Mouse (Mus musculus): ENCODE results near the gene Dis3l. TPM values are rescaled to one million over a fixed set of nuclear protein-coding genes. Genes with fewer than 3 reads are reported as not detected.
A peak's percentile ranks its signal among the peaks of the same experiment; 100 is the strongest.
"Not testable (repeated sequence)": the region's sequence is repeated elsewhere in the genome, so short reads cannot be mapped to it uniquely, and the experiment has no call there.

Gene Dis3l
- polyA plus RNA-seq, 1 experiment from 2014 or later = 17.6 TPM

- H3K4me2 ChIP-seq (ENCODE audit: low read depth, low read length) = peak overlapping the region; percentile 59
- H3K27me3 ChIP-seq (ENCODE audit: control insufficient read depth, insufficient read depth, low read length) = no peaks in the 10 kb centered on the region
- no peak for ATAC-seq (ENCODE audit: insufficient read depth, low FRiP score)
- H3K9ac ChIP-seq (ENCODE audit: low read length) = peak overlapping the region; percentile 100
- H3K4me1 ChIP-seq (ENCODE audit: control insufficient read depth, insufficient read depth, low read length) = peaks cover 8% of the 10 kb centered on the region
- no peaks in the 10 kb centered on the region for H3K9me3 ChIP-seq (replicated peaks; ENCODE audit: control insufficient read depth, low read length)
- no peak overlapping the region for H3K27ac ChIP-seq (ENCODE audit: low read length)
- H3K4me3 ChIP-seq (replicated peaks; ENCODE audit: low read length) = peak overlapping the region; percentile 77
- 54% methylated on average over 8 of the region's 8 CpGs for WGBS
- H3K36me3 ChIP-seq (ENCODE audit: control insufficient read depth, insufficient read depth, low read length) = no peaks in the 10 kb centered on the region
These were observed 1.7 kb downstream of the Dis3l start for GRCm38 (mm10) chr9:64339361-64339760.

- Histone ChIP-seq H3K27ac (ENCODE audit: low read length) (no peak overlapping the region), H3K27me3 (ENCODE audit: control insufficient read depth, insufficient read depth, low read length) (no peaks in the 10 kb centered on the region), H3K4me3 (replicated peaks; ENCODE audit: low read length) (no peak overlapping the region), H3K4me2 (ENCODE audit: low read depth, low read length) (no peak overlapping the region), H3K9me3 (replicated peaks; ENCODE audit: control insufficient read depth, low read length) (no peaks in the 10 kb centered on the region), H3K4me1 (ENCODE audit: control insufficient read depth, insufficient read depth, low read length) (peaks cover 8% of the 10 kb centered on the region), H3K9ac (ENCODE audit: low read length) (no peak overlapping the region), H3K36me3 (ENCODE audit: control insufficient read depth, insufficient read depth, low read length) (no peaks in the 10 kb centered on the region)
- ATAC-seq (ENCODE audit: insufficient read depth, low FRiP score) = no peak
- WGBS = 88% methylated on average over 6 of the region's 6 CpGs
These were observed 5.3 kb downstream of the Dis3l start for GRCm38 (mm10) chr9:64335825-64336224.

- Histone ChIP-seq H3K4me1 (ENCODE audit: control insufficient read depth, insufficient read depth, low read length) (no peaks in the 10 kb centered on the region), H3K9ac (ENCODE audit: low read length) (no peak overlapping the region), H3K36me3 (ENCODE audit: control insufficient read depth, insufficient read depth, low read length) (no peaks in the 10 kb centered on the region; the same call in none of the 2 replicates), H3K9me3 (replicated peaks; ENCODE audit: control insufficient read depth, low read length) (no peaks in the 10 kb centered on the region), H3K4me2 (ENCODE audit: low read depth, low read length) (no peak overlapping the region), H3K4me3 (replicated peaks; ENCODE audit: low read length) (no peak overlapping the region), H3K27ac (ENCODE audit: low read length) (no peak overlapping the region), H3K27me3 (ENCODE audit: control insufficient read depth, insufficient read depth, low read length) (no peaks in the 10 kb centered on the region)
- no peak for ATAC-seq (ENCODE audit: insufficient read depth, low FRiP score)
- WGBS = 87% methylated on average over 7 of the region's 7 CpGs
These were observed 17.1 kb downstream of the Dis3l start for GRCm38 (mm10) chr9:64323976-64324375.

- Histone ChIP-seq H3K9me3 (replicated peaks; ENCODE audit: control insufficient read depth, low read length) (no peaks in the 10 kb centered on the region), H3K36me3 (ENCODE audit: control insufficient read depth, insufficient read depth, low read length) (peaks cover 10% of the 10 kb centered on the region; the same call in 1 of the 2 replicates), H3K4me2 (ENCODE audit: low read depth, low read length) (no peak overlapping the region), H3K9ac (ENCODE audit: low read length) (no peak overlapping the region), H3K27me3 (ENCODE audit: control insufficient read depth, insufficient read depth, low read length) (no peaks in the 10 kb centered on the region), H3K27ac (ENCODE audit: low read length) (no peak overlapping the region), H3K4me3 (replicated peaks; ENCODE audit: low read length) (no peak overlapping the region), H3K4me1 (ENCODE audit: control insufficient read depth, insufficient read depth, low read length) (no peaks in the 10 kb centered on the region)
- 95% methylated on average over 5 of the region's 5 CpGs for WGBS
- no peak for ATAC-seq (ENCODE audit: insufficient read depth, low FRiP score)
These were observed 24.1 kb downstream of the Dis3l start for GRCm38 (mm10) chr9:64316986-64317385.

- ATAC-seq (ENCODE audit: insufficient read depth, low FRiP score) = no peak
- Histone ChIP-seq H3K4me3 (replicated peaks; ENCODE audit: low read length) (no peak overlapping the region), H3K4me2 (ENCODE audit: low read depth, low read length) (no peak overlapping the region), H3K4me1 (ENCODE audit: control insufficient read depth, insufficient read depth, low read length) (no peaks in the 10 kb centered on the region), H3K27me3 (ENCODE audit: control insufficient read depth, insufficient read depth, low read length) (no peaks in the 10 kb centered on the region), H3K9ac (ENCODE audit: low read length) (no peak overlapping the region), H3K9me3 (replicated peaks; ENCODE audit: control insufficient read depth, low read length) (no peaks in the 10 kb centered on the region), H3K27ac (ENCODE audit: low read length) (no peak overlapping the region), H3K36me3 (ENCODE audit: control insufficient read depth, insufficient read depth, low read length) (peaks cover 10% of the 10 kb centered on the region; the same call in 1 of the 2 replicates)
- 95% methylated on average over 6 of the region's 6 CpGs for WGBS
These were observed 26.4 kb downstream of the Dis3l start for GRCm38 (mm10) chr9:64314696-64315095.

- ATAC-seq (ENCODE audit: insufficient read depth, low FRiP score) = no peak
- 45% methylated on average over 1 of the region's 1 CpGs for WGBS
- H3K9ac ChIP-seq (ENCODE audit: low read length) = no peak overlapping the region
- no peak overlapping the region for H3K4me2 ChIP-seq (ENCODE audit: low read depth, low read length)
- H3K27ac ChIP-seq (ENCODE audit: low read length) = no peak overlapping the region
- no peaks in the 10 kb centered on the region for H3K27me3 ChIP-seq (ENCODE audit: control insufficient read depth, insufficient read depth, low read length)
- H3K36me3 ChIP-seq (ENCODE audit: control insufficient read depth, insufficient read depth, low read length) = peaks cover 8% of the 10 kb centered on the region; the same call in 1 of the 2 replicates
- no peak overlapping the region for H3K4me3 ChIP-seq (replicated peaks; ENCODE audit: low read length)
- H3K9me3 ChIP-seq (replicated peaks; ENCODE audit: control insufficient read depth, low read length) = no peaks in the 10 kb centered on the region
- H3K4me1 ChIP-seq (ENCODE audit: control insufficient read depth, insufficient read depth, low read length) = no peaks in the 10 kb centered on the region
These were observed 29.0 kb downstream of the Dis3l start for GRCm38 (mm10) chr9:64312128-64312527.

GRCm38 (mm10) chr9:64310996-64311785 lies 29.9 kb downstream of the Dis3l start:
- no peak for ATAC-seq (ENCODE audit: insufficient read depth, low FRiP score)
- Histone ChIP-seq H3K9ac (ENCODE audit: low read length) (no peak overlapping the region), H3K4me1 (ENCODE audit: control insufficient read depth, insufficient read depth, low read length) (no peaks in the 10 kb centered on the region), H3K27me3 (ENCODE audit: control insufficient read depth, insufficient read depth, low read length) (no peaks in the 10 kb centered on the region), H3K36me3 (ENCODE audit: control insufficient read depth, insufficient read depth, low read length) (0 out of 2 replicates have a peak, but pooled peaks cover 3% of the 10 kb centered on the region), H3K4me2 (ENCODE audit: low read depth, low read length) (no peak overlapping the region), H3K9me3 (replicated peaks; ENCODE audit: control insufficient read depth, low read length) (no peaks in the 10 kb centered on the region), H3K4me3 (replicated peaks; ENCODE audit: low read length) (no peak overlapping the region), H3K27ac (ENCODE audit: low read length) (no peak overlapping the region)
- WGBS = 73% methylated on average over 16 of the region's 16 CpGs

- Histone ChIP-seq H3K4me1 (ENCODE audit: control insufficient read depth, insufficient read depth, low read length) (no peaks in the 10 kb centered on the region), H3K36me3 (ENCODE audit: control insufficient read depth, insufficient read depth, low read length) (peaks cover 19% of the 10 kb centered on the region; the same call in 1 of the 2 replicates), H3K4me2 (ENCODE audit: low read depth, low read length) (no peak overlapping the region), H3K27me3 (ENCODE audit: control insufficient read depth, insufficient read depth, low read length) (no peaks in the 10 kb centered on the region), H3K4me3 (replicated peaks; ENCODE audit: low read length) (no peak overlapping the region), H3K27ac (ENCODE audit: low read length) (no peak overlapping the region), H3K9me3 (replicated peaks; ENCODE audit: control insufficient read depth, low read length) (no peaks in the 10 kb centered on the region), H3K9ac (ENCODE audit: low read length) (no peak overlapping the region)
- ATAC-seq (ENCODE audit: insufficient read depth, low FRiP score) = no peak
- WGBS = 80% methylated on average over 6 of the region's 6 CpGs
These were observed 34.4 kb downstream of the Dis3l start for GRCm38 (mm10) chr9:64306476-64307312.

GRCm38 (mm10) chr9:64303086-64303485 lies 38.0 kb downstream of the Dis3l start:
- WGBS = 89% methylated on average over 4 of the region's 4 CpGs

More at GRCm38 (mm10) chr9:64303086-64303485, 38.0 kb downstream of the Dis3l start:
- H3K36me3 ChIP-seq (ENCODE audit: control insufficient read depth, insufficient read depth, low read length) = peaks cover 26% of the 10 kb centered on the region; the same call in 1 of the 2 replicates
- not testable (repeated sequence) for H3K27me3 ChIP-seq (ENCODE audit: control insufficient read depth, insufficient read depth, low read length); H3K4me1 ChIP-seq (ENCODE audit: control insufficient read depth, insufficient read depth, low read length); ATAC-seq (ENCODE audit: insufficient read depth, low FRiP score); H3K9me3 ChIP-seq (replicated peaks; ENCODE audit: control insufficient read depth, low read length); H3K4me3 ChIP-seq (replicated peaks; ENCODE audit: low read length); H3K27ac ChIP-seq (ENCODE audit: low read length); H3K4me2 ChIP-seq (ENCODE audit: low read depth, low read length); H3K9ac ChIP-seq (ENCODE audit: low read length)

Measured in stomach, embryonic 16.5 days (tissue).